Mouse (Mus musculus): Measurements from ENCODE around the gene 3110082I17Rik.

The 3110082I17Rik gene

GRCm38 (mm10) chr5:139374841-139375240, 85.5 kb downstream of the 3110082I17Rik start:
- DNase-seq, result no peak

GRCm38 (mm10) chr5:139373889-139374444, 86.4 kb downstream of the 3110082I17Rik start:
- DNase-seq, result no peak

GRCm38 (mm10) chr5:139373126-139373525, 87.2 kb downstream of the 3110082I17Rik start:
- no peak for DNase-seq

GRCm38 (mm10) chr5:139371631-139372401, 88.5 kb downstream of the 3110082I17Rik start:
- peak; percentile 83 to 85 for DNase-seq

GRCm38 (mm10) chr5:139371118-139371517, 89.2 kb downstream of the 3110082I17Rik start:
- DNase-seq, result no peak

GRCm38 (mm10) chr5:139370336-139370735, 90.0 kb downstream of the 3110082I17Rik start:
- no peak for DNase-seq

GRCm38 (mm10) chr5:139368638-139369320, 91.5 kb downstream of the 3110082I17Rik start:
- no peak for DNase-seq

GRCm38 (mm10) chr5:139367884-139368458, 92.4 kb downstream of the 3110082I17Rik start:
- DNase-seq, result no peak

- DNase-seq, result no peak
These were observed 93.8 kb downstream of the 3110082I17Rik start for GRCm38 (mm10) chr5:139366484-139366883.

GRCm38 (mm10) chr5:139365827-139366226, 94.5 kb downstream of the 3110082I17Rik start:
- no peak for DNase-seq

GRCm38 (mm10) chr5:139364911-139365571, 95.3 kb downstream of the 3110082I17Rik start:
- DNase-seq, result no peak

- peak; percentile 86 to 94 for DNase-seq
These were observed 95.9 kb downstream of the 3110082I17Rik start for GRCm38 (mm10) chr5:139364260-139364910.

GRCm38 (mm10) chr5:139363858-139364257, 96.5 kb downstream of the 3110082I17Rik start:
- DNase-seq, result peak in 1 of 2 experiments; percentile 29

GRCm38 (mm10) chr5:139359244-139359643, 101.1 kb downstream of the 3110082I17Rik start:
- no peak for DNase-seq

- DNase-seq, result peak; percentile 53 to 55
These were observed 101.7 kb downstream of the 3110082I17Rik start for GRCm38 (mm10) chr5:139358653-139359052.

GRCm38 (mm10) chr5:139355235-139355772, 105.0 kb downstream of the 3110082I17Rik start:
- DNase-seq, result peak; percentile 91

GRCm38 (mm10) chr5:139353946-139354345, 106.4 kb downstream of the 3110082I17Rik start:
- DNase-seq, result no peak

- no peak for DNase-seq
These were observed 106.8 kb downstream of the 3110082I17Rik start for GRCm38 (mm10) chr5:139353496-139353895.

GRCm38 (mm10) chr5:139352317-139352716, 108.0 kb downstream of the 3110082I17Rik start, which contains the start of gene Cyp2w1:
TSS of gene Cyp2w1 (plus strand) at chr5:139352617.
- no peak for DNase-seq

- no peak for DNase-seq
These were observed 108.7 kb downstream of the 3110082I17Rik start for GRCm38 (mm10) chr5:139351628-139352027.

GRCm38 (mm10) chr5:139351134-139351533, 109.2 kb downstream of the 3110082I17Rik start, which contains the start of gene Cox19:
TSS of gene Cox19 (minus strand) at chr5:139351418.
- DNase-seq, result no peak

GRCm38 (mm10) chr5:139349713-139350112, 110.6 kb downstream of the 3110082I17Rik start:
- no peak for DNase-seq

Data from cerebellum, adult 18-20 months (tissue).